Mouse (Mus musculus) CD4-positive, CD25-positive, alpha-beta regulatory T cell, adult 2 months (primary cell): ENCODE measurements around the gene Gtf2a1l.

Experiments used
- DNase-seq: peaks from one replicate; pipeline ENCODE4 v3.0.0-alpha.2; 2012; ENCODE audit warnings: low read depth, low spot score

Gene Gtf2a1l

GRCm38 (mm10) chr17:88668452-88668851 is at the start of gene Gtf2a1l:
Gene Gtf2a1l (plus strand): TSS chr17:88668660.
- peak; percentile 63 for DNase-seq

GRCm38 (mm10) chr17:88620935-88621334 is 47.5 kb upstream of the Gtf2a1l start:
- peak; percentile 30 for DNase-seq

GRCm38 (mm10) chr17:88621374-88621773 is 47.1 kb upstream of the Gtf2a1l start:
- DNase-seq = no peak

- no peak for DNase-seq
These were observed 45.7 kb upstream of the Gtf2a1l start for GRCm38 (mm10) chr17:88622711-88623110.

- DNase-seq = no peak
These were observed 44.1 kb upstream of the Gtf2a1l start for GRCm38 (mm10) chr17:88624386-88624785.

GRCm38 (mm10) chr17:88625350-88625749 is 43.1 kb upstream of the Gtf2a1l start:
- no peak for DNase-seq

- no peak for DNase-seq
These were observed 42.5 kb upstream of the Gtf2a1l start for GRCm38 (mm10) chr17:88625931-88626330.

GRCm38 (mm10) chr17:88626347-88626811 is 42.1 kb upstream of the Gtf2a1l start:
- no peak for DNase-seq

- no peak for DNase-seq
These were observed 41.3 kb upstream of the Gtf2a1l start for GRCm38 (mm10) chr17:88627150-88627549.

- DNase-seq = no peak
These were observed 39.6 kb upstream of the Gtf2a1l start for GRCm38 (mm10) chr17:88628676-88629380.

- DNase-seq = no peak
These were observed 39.1 kb upstream of the Gtf2a1l start for GRCm38 (mm10) chr17:88629381-88629759.

- DNase-seq = no peak
These were observed 38.4 kb upstream of the Gtf2a1l start for GRCm38 (mm10) chr17:88629931-88630553.

GRCm38 (mm10) chr17:88630554-88630948 is 37.9 kb upstream of the Gtf2a1l start:
- DNase-seq = no peak

- no peak for DNase-seq
These were observed 35.8 kb upstream of the Gtf2a1l start for GRCm38 (mm10) chr17:88632631-88633030.

GRCm38 (mm10) chr17:88636076-88636475 is 32.4 kb upstream of the Gtf2a1l start:
- DNase-seq = no peak

GRCm38 (mm10) chr17:88636587-88636986 is 31.9 kb upstream of the Gtf2a1l start:
- DNase-seq = no peak

- peak; percentile 78 for DNase-seq
These were observed 27.4 kb upstream of the Gtf2a1l start for GRCm38 (mm10) chr17:88641012-88641411.

GRCm38 (mm10) chr17:88641836-88642235 is 26.6 kb upstream of the Gtf2a1l start:
- no peak for DNase-seq

GRCm38 (mm10) chr17:88644876-88645275 is 23.6 kb upstream of the Gtf2a1l start:
- no peak for DNase-seq

- DNase-seq = no peak
These were observed 23.2 kb upstream of the Gtf2a1l start for GRCm38 (mm10) chr17:88645299-88645698.

GRCm38 (mm10) chr17:88647149-88647548 is 21.3 kb upstream of the Gtf2a1l start:
- no peak for DNase-seq

- peak; percentile 81 for DNase-seq
These were observed 16.4 kb upstream of the Gtf2a1l start for GRCm38 (mm10) chr17:88652010-88652409.

GRCm38 (mm10) chr17:88652702-88653374 is 15.6 kb upstream of the Gtf2a1l start:
- peak; percentile 84 for DNase-seq
